Mouse (Mus musculus) forelimb bud, embryonic 11.5 days (tissue): Measurements from ENCODE around the gene Cwf19l1.

Experiments used
- DNase-seq: peaks from one replicate; pipeline ENCODE4 v3.0.0-alpha.2; 2012; ENCODE audit warnings: low read depth, low spot score

Gene Cwf19l1

GRCm38 (mm10) chr19:44060226-44060625 lies 75.5 kb downstream of the Cwf19l1 start:
- DNase-seq = no peak
